Mouse (Mus musculus) liver, postnatal 0 days (tissue): ENCODE measurements around the gene 1700008O03Rik.

Experiments used
- CTCF ChIP-seq: sonication (generic); IDR thresholded peaks from 2 replicates; pipeline ENCODE4 v1.5.1; 2016; ENCODE audit warnings: antibody characterized with exemption, low read depth
- EP300 ChIP-seq: IDR thresholded peaks from 2 replicates; pipeline ENCODE4 v1.6.1; 2016; ENCODE audit warnings: antibody characterized with exemption, low read depth, mild to moderate bottlenecking

DNA sequence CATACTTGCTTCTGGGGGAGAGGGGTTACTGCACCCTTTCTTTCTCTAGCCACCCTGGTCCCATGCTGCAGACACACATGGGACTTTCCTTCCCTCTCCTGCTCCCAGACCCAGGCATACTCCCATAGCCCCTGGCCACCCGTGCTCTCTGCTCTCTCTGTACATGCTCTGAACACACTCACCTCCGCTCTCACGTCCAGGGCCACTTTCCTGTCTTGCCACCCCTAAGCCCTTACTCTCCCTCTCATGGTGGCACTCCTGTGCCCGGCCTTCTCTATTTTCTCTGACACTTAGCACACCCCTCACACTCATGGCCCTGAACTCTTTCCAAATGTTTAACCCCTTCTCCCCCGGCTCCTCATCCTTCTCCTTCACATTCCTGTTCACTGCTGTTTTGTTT, 27.6 kb downstream of the 1700008O03Rik start:
- TF ChIP-seq CTCF (no peak), EP300 (no peak)
